Mouse (Mus musculus) midbrain, embryonic 11.5 days (tissue): ENCODE measurements at regions not wholly inside any gene's neighbourhood (a gene's known extent, or its start where the extent isn't known, plus 50 kb on each side); places are given as distances from the start of the nearest gene placed in this dataset.
A peak's percentile ranks its signal among the peaks of the same experiment; 100 is the strongest.

Experiments
- ATAC-seq: fragments of 200-750 bp; cut with Nextera tagmentation; 2 replicates; pipeline ENCODE4 v1.8.0; 2017; ENCODE audit warnings: moderate TSS enrichment, moderate library complexity; ENCODE audit not compliant: low FRiP score
- DNase-seq: peaks from one replicate; pipeline ENCODE4 v3.0.0; 2015; ENCODE audit warnings: low spot score; ENCODE audit errors: missing footprints
- H3K27ac ChIP-seq: fragments of 300-500 bp; sonication (generic); 2 replicates; pipeline ENCODE4 v1.5.1; 2014; ENCODE audit warnings: low read depth, low read length
- H3K27me3 ChIP-seq: fragments of 300-500 bp; sonication (generic); 2 replicates; pipeline ENCODE4 v1.6.1; 2014; ENCODE audit warnings: mild to moderate bottlenecking, low read length, moderate library complexity, mixed read lengths; ENCODE audit not compliant: control insufficient read depth, insufficient read depth
- H3K36me3 ChIP-seq: fragments of 300-500 bp; sonication (generic); 2 replicates; pipeline ENCODE4 v1.6.1; 2014; ENCODE audit warnings: mild to moderate bottlenecking, low read length, moderate library complexity, mixed read lengths; ENCODE audit not compliant: control insufficient read depth, insufficient read depth
- H3K4me1 ChIP-seq: fragments of 300-500 bp; sonication (generic); 2 replicates; pipeline ENCODE4 v1.6.1; 2014; ENCODE audit warnings: low read length; ENCODE audit not compliant: control insufficient read depth, insufficient read depth
- H3K4me2 ChIP-seq: fragments of 300-500 bp; sonication (generic); 2 replicates; pipeline ENCODE4 v1.6.1; 2014; ENCODE audit warnings: mild to moderate bottlenecking, moderate library complexity
- H3K4me3 ChIP-seq: fragments of 300-500 bp; sonication (generic); 2 replicates; pipeline ENCODE4 v1.5.1; 2014; ENCODE audit warnings: low read depth, low read length
- H3K9ac ChIP-seq: fragments of 300-500 bp; sonication (generic); 2 replicates; pipeline ENCODE4 v1.6.1; 2014; ENCODE audit warnings: low read length
- H3K9me3 ChIP-seq: fragments of 300-500 bp; sonication (generic); 2 replicates; pipeline ENCODE4 v1.6.1; 2016; ENCODE audit warnings: low read length; ENCODE audit not compliant: control insufficient read depth
- WGBS: fragments of 180-500 bp; shearing (Covaris S2); extraction: QIAGEN DNeasy Blood & Tissue Kit; methylation state at CpG from one replicate; pipeline ENCODE4 v1.1.7; 2014; 5-methylcytosine and 5-hydroxymethylcytosine counted together

DNA sequence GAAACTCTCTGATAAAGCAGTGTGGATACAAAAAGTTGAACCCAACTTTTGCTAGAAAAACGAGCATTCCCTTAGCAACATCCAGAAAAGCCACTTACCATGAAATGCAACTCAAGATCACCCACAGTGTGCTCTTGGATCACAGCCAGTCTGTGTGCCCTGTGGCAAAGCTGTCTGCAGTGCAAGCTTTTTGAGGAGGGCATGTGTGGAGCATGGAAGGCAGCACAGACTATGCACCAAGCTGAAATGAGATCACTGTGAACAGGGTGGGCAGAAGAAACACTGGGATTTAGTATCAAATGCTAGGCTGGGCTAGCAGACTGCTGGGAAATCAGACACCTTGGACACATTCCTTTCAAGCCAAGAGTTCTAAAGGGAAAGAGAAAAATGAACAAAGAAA lies 162.4 kb downstream of the Sim1 start:
- Histone ChIP-seq H3K27me3 (no peaks in the 10 kb centered on the region), H3K27ac (no peak overlapping the region), H3K36me3 (no peaks in the 10 kb centered on the region), H3K4me1 (no peaks in the 10 kb centered on the region), H3K9ac (no peak overlapping the region), H3K4me3 (no peak overlapping the region), H3K4me2 (no peak overlapping the region), H3K9me3 (no peaks in the 10 kb centered on the region)
- 61% methylated on average over 1 of the region's 1 CpGs for WGBS
- ATAC-seq = no peak
- peak; percentile 21 for DNase-seq

DNA sequence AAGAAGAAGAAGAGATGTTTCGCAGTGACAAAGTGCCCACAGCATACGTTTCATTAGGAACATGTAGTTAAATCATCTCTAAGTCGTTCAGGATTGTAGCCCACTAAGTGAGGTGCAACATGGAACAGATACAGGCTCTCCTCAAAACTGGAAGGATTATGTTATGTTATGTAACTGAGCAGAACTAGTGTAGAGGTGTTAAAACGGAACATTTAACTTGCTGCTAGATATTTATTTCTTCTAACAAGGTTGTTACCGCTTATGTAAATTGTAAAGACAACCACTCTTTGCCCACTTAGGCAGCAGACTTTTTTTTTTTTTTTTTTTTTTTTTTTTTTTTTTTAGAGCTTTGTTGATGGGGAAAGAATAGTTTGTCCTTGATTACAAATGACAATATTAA lies 163.8 kb downstream of the Sim1 start:
- WGBS = 83% methylated on average over 5 of the region's 5 CpGs
- H3K27ac ChIP-seq = no peak overlapping the region
- no peak overlapping the region for H3K4me3 ChIP-seq
- H3K36me3 ChIP-seq = no peaks in the 10 kb centered on the region
- ATAC-seq (no peak), DNase-seq (peak; percentile 78)
- no peaks in the 10 kb centered on the region for H3K27me3 ChIP-seq
- no peaks in the 10 kb centered on the region for H3K4me1 ChIP-seq
- H3K9me3 ChIP-seq = no peaks in the 10 kb centered on the region
- no peak overlapping the region for H3K4me2 ChIP-seq
- H3K9ac ChIP-seq = no peak overlapping the region

DNA sequence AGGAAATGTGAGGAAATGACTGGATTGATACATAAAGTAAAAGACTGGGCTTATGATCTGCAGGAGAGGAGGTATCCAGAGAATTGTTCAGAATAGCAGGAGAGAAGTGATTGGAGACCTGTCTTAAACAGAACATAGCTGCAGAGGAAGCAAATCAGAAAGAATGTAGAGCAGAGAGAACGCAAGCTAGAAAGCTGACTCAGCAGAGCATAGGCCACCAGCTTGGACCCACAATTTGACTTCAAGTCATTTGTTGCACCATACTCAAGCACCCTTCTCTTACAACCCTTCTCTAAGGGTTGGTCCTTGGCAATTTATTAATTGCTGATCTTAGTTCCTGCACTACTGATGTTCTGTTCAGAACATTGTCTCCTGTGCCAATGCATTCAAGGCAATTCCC lies 207.0 kb downstream of the Sim1 start:
- H3K9me3 ChIP-seq = no peaks in the 10 kb centered on the region
- no peak overlapping the region for H3K4me2 ChIP-seq
- H3K4me1 ChIP-seq = no peaks in the 10 kb centered on the region
- no peak overlapping the region for H3K4me3 ChIP-seq
- 93% methylated on average over 1 of the region's 1 CpGs for WGBS
- no peak overlapping the region for H3K9ac ChIP-seq
- no peak for DNase-seq
- ATAC-seq = no peak
- no peak overlapping the region for H3K27ac ChIP-seq
- H3K36me3 ChIP-seq = no peaks in the 10 kb centered on the region
- H3K27me3 ChIP-seq = no peaks in the 10 kb centered on the region

DNA sequence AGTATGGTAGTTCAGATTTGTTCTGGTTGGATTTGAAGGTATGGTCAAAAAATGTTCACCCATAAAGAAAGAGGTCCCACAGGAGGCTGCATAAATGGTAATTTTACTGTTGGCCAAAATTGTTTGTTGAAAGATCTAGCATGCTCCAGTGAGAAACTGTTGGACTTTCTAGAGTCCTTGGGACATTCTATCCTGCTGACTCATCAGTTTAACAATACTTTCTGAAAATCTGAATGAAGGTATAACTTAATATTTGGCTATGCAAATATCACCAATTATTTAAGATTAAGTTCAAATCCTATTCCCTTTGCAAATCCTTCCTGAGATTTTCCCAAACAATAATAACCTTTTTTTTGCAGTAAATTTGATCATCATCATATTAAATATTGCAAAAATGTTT lies 257.3 kb downstream of the Sim1 start:
- Histone ChIP-seq H3K4me2 (no peak overlapping the region), H3K36me3 (no peaks in the 10 kb centered on the region), H3K27ac (no peak overlapping the region), H3K4me3 (no peak overlapping the region), H3K4me1 (peaks cover 5% of the 10 kb centered on the region), H3K9ac (no peak overlapping the region), H3K9me3 (no peaks in the 10 kb centered on the region), H3K27me3 (peaks cover 10% of the 10 kb centered on the region; the same call in 1 of the 2 replicates)
- DNase-seq (no peak), ATAC-seq (no peak)

DNA sequence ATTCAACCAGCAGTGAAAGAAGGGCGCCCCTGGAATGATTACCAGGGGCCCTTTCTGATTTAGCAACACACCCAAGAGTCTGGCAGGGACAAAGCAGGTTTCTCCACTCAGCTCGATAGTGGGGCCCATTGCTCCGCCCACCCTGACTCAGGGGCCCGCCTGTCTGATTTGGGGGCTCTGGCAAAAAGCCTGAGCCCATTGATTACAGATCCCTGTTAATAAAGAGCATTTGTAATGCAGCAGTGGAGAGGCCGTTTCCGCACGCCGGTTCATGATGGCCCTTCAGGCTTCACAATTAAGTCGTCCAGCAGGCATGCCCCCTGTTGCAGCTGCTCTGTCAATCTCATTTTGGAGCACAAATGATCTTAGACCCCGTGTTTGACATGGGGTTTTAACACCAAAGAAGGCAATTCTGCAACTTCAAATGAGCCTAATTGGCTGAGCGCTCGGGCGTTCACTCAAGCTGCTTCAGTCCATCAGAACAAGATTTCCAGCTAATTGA lies 259.0 kb downstream of the Sim1 start:
- ATAC-seq = peak; percentile 94
- H3K4me1 ChIP-seq = peaks cover 5% of the 10 kb centered on the region
- H3K36me3 ChIP-seq = no peaks in the 10 kb centered on the region
- peak; percentile 96 for DNase-seq
- peak overlapping the region; percentile 9; the same call in 1 of the 2 replicates for H3K4me3 ChIP-seq
- 11% methylated on average over 13 of the region's 13 CpGs for WGBS
- H3K27ac ChIP-seq = no peak overlapping the region
- H3K4me2 ChIP-seq = peak overlapping the region; percentile 30
- no peak overlapping the region for H3K9ac ChIP-seq
- no peaks in the 10 kb centered on the region for H3K9me3 ChIP-seq
- peaks cover 10% of the 10 kb centered on the region; the same call in 1 of the 2 replicates for H3K27me3 ChIP-seq

DNA sequence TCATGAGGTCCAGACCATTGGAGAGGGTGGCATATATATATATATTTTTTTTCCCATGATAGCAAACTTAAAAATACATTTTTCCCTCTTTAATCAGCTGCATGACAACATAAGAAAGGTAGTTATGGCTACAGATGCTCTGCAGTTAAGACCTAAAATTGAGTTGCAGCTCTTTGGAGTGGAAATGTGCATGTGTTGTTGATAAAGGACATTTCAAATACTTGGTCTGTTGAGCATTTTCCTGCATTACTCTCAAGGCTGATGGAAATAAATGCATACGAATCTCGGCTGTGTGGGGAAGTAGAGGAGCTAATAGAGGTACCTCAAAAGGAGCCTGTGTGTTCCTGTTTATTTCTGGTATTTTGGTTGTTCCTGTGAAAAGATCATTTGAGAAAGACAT lies 259.5 kb downstream of the Sim1 start:
- Histone ChIP-seq H3K4me1 (peaks cover 5% of the 10 kb centered on the region), H3K9ac (no peak overlapping the region), H3K9me3 (no peaks in the 10 kb centered on the region), H3K4me2 (peak overlapping the region; percentile 30), H3K4me3 (no peak overlapping the region), H3K27ac (no peak overlapping the region), H3K36me3 (no peaks in the 10 kb centered on the region), H3K27me3 (peaks cover 10% of the 10 kb centered on the region; the same call in 1 of the 2 replicates)
- ATAC-seq (peak; percentile 2; the same call in 1 of the 2 replicates), DNase-seq (no peak)
- WGBS = 33% methylated on average over 2 of the region's 2 CpGs

DNA sequence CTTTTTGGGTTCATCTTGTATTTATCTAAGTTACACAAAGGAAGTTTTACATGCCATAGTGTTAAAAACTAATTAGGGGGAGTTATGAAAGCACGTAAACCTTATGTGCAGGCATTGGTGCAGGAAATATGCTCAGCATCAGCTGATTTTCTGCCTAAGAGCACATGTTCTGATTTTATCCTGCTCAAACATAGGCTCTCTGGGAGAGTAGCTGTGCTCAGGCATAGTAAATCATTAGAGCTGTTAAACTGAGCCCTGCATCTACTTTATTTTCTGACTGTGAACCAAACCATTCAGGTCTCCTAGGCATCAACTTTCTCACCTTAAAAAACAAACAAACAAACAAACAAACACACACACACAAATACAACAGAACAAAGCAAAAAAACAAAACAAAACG lies 260.2 kb downstream of the Sim1 start:
- Histone ChIP-seq H3K27me3 (peaks cover 10% of the 10 kb centered on the region; the same call in 1 of the 2 replicates), H3K27ac (no peak overlapping the region), H3K9ac (no peak overlapping the region), H3K9me3 (no peaks in the 10 kb centered on the region), H3K4me2 (no peak overlapping the region), H3K4me1 (peaks cover 5% of the 10 kb centered on the region), H3K4me3 (no peak overlapping the region), H3K36me3 (no peaks in the 10 kb centered on the region)
- no peak for DNase-seq
- 79% methylated on average over 2 of the region's 2 CpGs for WGBS
- no peak for ATAC-seq

DNA sequence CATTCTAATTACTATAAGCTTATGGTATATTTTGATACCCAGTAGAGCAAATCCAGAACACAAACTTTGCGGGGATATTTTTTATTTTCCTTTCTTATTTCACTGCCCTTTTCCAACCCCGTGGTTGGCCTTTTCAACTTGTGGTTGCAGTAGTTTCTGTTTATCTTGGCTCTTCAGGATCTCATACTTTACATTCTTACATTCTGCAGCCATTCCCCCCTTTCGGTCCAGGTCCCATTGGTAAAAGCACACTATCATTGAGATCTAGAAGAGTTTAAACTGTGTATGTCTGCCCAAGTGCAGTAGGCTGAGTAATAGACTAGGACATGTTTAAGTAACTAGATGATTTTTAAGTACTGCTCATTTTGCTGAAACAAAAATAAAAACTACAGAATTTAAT lies 279.1 kb downstream of the Sim1 start:
- Histone ChIP-seq H3K4me1 (no peaks in the 10 kb centered on the region), H3K27me3 (no peaks in the 10 kb centered on the region), H3K4me3 (no peak overlapping the region), H3K27ac (no peak overlapping the region), H3K9me3 (no peaks in the 10 kb centered on the region), H3K4me2 (no peak overlapping the region), H3K36me3 (no peaks in the 10 kb centered on the region), H3K9ac (no peak overlapping the region)
- ATAC-seq (no peak), DNase-seq (no peak)
- WGBS = 79% methylated on average over 3 of the region's 3 CpGs

DNA sequence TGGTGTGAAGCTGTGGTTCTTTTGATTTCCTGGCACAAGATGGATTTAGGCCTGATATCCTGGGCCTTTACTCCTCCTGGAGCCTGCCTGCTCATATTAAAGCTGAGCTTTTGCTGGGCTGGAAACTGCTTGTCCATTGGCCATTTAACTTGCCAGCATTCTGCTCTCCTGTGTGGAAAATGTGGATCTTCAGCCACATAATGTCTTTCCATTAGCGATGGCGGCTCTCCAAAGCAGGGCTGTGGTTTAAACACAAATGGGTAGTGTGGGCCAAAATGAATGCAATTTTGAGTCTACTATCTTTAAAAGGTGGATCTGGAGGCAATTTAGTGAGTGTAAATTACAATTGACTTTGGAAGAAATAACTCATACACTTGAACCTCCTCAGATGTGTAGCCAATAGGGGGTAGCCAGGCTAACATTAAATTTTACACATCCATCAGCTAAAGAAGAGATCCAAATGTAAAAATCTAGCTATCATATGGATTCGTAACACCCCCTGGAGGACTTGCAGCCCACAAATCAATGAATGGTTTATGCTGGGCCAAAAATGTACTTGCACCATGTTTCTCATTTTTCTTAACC lies 281.5 kb downstream of the Sim1 start:
- WGBS = 88% methylated on average over 3 of the region's 3 CpGs
- Histone ChIP-seq H3K9ac (no peak overlapping the region), H3K4me1 (no peaks in the 10 kb centered on the region), H3K36me3 (no peaks in the 10 kb centered on the region), H3K27me3 (no peaks in the 10 kb centered on the region), H3K27ac (no peak overlapping the region), H3K9me3 (no peaks in the 10 kb centered on the region), H3K4me2 (no peak overlapping the region), H3K4me3 (no peak overlapping the region)
- ATAC-seq = no peak
- DNase-seq = no peak
